Mouse (Mus musculus) 3T3-L1 (cell line): ENCODE data around the gene Tomm70a.

ENCODE experiments used
- DNase-seq: peaks from one replicate; pipeline ENCODE4 v3.0.0-alpha.2; 2015; ENCODE audit warnings: low read depth, low spot score

Gene Tomm70a

DNA sequence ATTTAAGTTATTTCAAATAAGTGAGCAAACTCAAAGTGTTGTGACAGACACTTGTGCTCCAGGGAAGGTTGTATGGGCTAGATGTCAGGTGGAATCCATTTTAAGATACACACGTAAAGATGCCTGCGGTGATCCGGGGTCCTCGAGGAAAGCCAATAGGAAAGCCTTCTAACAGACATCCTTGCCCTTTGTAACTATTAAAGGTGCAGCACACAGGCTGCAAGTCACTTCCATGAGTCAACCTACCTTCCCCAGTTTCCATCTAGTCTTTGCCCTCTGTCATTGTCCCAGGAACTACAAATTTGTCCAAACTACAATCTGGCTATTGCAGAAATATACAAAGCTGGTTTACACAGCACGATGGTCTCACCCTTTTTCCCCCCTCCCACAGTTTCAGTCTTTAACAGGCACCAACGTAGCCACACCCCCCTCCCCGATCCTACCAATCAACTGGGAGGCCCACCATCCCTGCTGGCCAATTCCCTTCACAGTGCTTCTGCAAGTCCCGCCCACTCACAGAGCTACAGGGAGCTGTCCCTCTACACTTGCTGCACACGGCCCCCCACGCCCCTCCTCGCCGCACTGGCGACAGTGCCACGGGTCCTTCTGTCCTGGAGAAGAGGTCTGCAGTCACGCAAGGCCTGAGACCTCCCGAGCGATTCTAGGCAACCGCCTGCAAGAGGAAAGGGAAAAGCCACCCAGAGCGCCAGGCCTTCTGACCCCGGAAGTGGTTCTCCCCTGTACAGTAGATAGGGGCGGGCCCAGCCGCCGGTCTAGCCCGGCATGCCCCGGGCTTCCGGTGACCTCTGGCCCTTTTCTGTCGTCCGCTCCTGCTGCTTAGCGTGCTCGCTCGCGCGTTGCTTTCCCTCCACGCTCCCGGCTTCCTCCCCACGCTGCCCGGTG is at the start of gene Tomm70a:
Gene Tomm70a (plus strand): TSS at position 791 of the 903 bp plus-strand sequence.
- DNase-seq = peak; percentile 98

DNA sequence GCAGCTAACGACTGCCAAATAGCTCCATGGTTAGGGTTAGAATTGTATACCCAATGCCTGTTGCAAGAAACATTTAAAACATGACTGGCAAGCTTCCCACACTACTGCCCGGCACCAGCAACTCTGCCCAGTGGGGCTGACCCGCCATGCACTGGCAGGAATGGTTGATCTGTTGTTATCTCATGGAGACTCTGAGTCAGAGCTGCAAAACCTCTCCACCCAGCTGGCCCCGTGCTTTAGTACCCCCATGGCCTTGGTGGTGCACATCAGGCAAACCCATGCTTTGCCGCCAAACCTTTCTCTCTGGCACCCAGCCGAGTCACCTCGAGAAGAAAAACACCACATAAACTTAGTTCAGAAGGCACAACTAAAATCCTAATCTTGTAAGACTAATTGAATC is 45.5 kb upstream of the Tomm70a start:
- no peak for DNase-seq

- DNase-seq = no peak
Observed at GRCm38 (mm10) chr16:57079577-57079976, 41.9 kb upstream of the Tomm70a start.

- DNase-seq = peak; percentile 81
Observed at GRCm38 (mm10) chr16:57092460-57092859, 29.0 kb upstream of the Tomm70a start.

DNA sequence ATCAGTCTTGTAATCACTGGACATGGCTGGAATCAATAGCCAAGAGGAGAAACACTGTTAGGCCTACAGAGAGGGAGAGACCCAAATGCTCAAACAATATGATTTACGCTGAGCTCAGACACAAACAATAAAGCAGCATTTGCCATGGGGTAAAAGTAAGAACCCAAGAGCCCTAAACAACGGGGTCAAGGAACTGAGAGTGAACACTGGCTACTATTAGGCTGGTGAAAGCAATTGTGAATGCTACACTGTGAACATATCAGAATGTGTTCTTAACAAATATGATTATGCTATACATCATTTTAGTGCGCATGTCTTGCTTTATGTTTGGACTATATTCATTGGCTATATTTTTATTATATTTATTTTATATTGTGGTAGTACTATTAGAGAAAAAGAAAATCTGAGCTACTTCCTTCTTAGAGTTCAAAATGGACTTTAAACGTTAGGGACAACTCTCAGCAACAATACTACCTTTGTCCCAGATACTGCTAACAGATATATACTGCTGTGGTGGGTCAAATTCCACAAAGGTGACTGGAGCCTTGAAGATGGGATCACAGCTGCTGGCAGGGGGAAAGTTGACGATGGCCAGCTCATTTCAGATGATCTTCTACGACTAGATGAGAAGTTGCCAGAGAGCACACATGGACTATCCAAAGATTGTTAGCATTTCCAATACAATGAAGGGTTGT is 28.4 kb upstream of the Tomm70a start:
- no peak for DNase-seq

DNA sequence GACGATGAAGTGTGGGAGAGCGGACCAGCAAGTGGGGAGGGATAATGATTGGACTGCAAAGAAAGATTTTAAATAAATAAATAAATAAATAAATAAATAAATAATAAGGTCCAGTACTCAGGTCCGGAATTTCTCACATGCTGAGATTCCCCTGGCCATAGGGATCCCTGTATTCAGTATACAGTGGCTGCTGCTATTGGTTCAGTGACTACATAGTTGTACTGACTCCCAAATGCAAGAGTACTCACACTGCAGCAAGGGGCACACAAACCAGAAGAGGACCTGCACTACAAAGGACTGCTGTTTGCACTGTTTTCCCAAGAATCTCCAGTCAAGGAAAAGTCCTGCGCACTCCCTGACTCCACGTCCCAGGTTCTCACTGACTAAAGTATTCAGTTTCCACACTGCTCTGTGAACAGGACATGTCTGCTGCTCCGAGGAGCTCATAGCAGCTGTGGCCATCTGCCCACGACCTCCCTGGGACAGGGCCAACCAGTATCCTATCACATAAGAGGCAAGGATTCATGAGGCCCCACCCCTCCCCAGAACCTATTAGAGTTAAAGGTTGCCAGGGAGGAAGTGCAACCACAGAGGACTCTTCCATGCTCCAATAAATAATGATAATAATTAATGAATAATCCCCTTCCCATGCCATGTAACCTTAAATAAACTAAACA is 22.9 kb upstream of the Tomm70a start:
- DNase-seq = no peak

- no peak for DNase-seq
Observed at GRCm38 (mm10) chr16:57099572-57100237, 21.8 kb upstream of the Tomm70a start.

DNA sequence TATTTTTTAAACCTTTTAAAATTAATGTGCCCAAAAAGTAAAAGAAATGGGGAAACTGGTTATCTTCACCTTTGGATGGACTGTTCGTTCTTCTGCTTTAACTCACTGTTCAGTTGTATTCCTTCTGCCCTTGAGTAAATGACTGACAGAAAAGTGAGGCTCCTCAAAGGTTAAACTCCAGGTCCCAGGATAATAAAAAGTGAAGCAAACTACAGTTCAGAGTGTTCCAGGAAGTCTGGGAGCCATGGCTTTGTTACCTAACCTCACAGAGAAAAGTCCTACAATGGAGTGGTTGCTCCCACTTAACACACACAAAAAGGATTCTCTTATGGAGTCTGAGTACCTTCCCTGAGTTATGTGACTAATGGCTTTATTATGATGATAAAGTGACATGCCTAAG is 20.3 kb upstream of the Tomm70a start:
- no peak for DNase-seq

- DNase-seq = no peak
Observed at GRCm38 (mm10) chr16:57106185-57106960, 15.1 kb upstream of the Tomm70a start.

- peak; percentile 62 for DNase-seq
Observed at GRCm38 (mm10) chr16:57116066-57116465, 5.4 kb upstream of the Tomm70a start.

DNA sequence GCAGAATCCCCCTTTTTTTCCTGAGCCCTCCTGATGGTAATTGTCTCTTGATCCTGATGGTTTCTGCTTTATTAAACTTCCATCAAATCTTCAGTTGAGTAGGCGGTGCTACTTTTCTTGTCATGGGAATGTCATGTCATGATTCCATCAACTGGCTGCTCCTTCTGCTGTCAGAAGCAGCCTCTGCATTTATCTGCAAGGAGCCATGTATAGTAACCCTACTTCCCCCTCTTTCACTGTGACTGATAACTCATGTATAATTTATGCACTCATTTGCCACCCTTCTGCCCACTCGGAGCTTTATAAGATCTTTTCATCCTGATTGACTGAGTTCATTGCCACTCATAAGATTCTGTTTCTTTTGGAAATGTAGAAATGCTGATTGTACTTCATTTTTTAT is 3.9 kb upstream of the Tomm70a start:
- DNase-seq = no peak

- DNase-seq = peak; percentile 44
Observed at GRCm38 (mm10) chr16:57121816-57122415, 413 bp downstream of the Tomm70a start.

DNA sequence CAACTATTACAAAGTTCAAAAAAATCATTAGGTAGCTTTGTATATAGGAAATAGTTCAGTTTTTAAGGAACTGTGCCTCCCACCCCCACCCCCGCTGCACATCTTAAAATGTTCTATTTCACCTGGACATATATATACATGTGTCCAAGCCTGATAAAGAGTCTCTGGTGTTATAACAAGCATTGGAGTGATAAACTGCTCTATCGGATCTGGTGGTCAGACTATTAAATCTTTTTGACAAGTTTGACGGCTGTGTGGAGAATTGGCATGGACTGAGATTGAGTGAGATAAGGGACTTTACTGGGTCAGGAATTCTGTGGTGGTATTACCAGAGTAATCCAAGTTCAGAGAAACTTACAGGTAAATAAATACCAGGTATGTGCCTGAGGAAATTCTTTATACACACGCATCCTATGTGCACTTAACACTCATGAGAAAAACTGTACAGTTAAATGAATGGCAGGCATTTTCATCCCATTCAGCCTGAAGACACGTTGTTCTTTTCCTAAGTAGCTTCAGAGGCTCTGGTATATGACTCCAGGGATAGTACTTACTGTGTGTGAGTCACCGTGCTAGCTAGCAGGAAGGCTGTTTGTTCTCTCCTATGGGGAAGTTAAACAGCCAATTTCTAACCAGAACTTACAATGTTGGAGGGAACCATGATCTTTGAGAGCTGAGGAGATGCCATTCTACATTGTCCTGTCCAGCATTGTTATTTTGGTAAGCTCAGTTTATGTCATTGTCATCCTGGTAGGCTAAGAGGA is 1.4 kb downstream of the Tomm70a start:
- DNase-seq = peak; percentile 71

GRCm38 (mm10) chr16:57126268-57126667 is 4.8 kb downstream of the Tomm70a start:
- peak; percentile 52 for DNase-seq

GRCm38 (mm10) chr16:57127825-57128224 is 6.3 kb downstream of the Tomm70a start:
- no peak for DNase-seq

DNA sequence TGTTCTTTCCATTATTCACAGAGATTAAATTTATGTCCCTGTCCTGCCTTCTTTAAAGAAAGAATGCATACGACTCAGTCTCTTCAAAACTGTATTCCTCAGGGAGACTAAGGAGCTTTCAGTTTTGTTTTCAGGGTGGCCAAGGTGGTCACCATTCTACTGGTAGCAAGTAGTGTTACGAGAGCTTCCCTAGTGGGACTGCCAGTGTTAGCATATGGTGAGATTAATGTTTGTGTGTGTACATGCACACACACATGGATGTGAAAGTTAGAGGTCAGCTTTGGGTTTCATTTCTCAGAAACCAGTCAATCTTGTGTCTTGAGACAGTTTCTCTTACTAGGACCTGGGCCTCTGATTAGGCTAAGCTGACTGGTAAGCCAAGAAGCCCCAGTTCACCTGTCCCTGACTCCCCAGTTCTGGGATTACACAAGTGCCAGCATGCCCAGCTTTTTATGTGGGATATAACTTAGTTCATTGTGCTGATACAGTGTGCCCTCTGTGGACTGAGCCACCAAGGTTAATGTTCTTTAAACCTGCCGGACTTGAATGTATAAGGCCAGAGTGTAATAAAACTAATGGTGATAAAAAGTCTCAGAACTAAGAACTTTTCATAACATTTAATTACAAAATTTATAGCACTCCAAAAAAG is 9.4 kb downstream of the Tomm70a start:
- peak; percentile 41 for DNase-seq

DNA sequence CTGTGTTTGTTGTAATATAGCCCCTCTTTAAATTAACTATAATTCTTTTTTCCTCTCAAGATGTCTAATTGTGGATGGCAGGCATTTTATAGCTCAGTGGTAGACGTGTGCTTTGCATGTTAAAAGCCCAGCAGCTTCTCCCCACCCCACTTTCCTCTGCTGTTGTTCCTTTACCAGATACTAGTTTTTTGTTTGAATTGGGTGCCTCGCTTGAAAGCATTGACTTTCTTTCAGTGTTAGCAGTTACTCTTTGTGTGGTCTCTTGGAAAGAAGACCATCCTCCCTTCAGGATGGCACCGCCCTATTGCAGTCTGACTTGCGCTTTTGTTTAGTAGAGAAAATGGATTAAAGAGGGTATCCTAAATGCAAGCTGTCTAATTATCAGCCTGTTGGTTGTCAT is 10.0 kb downstream of the Tomm70a start:
- no peak for DNase-seq

- DNase-seq = no peak
Observed at GRCm38 (mm10) chr16:57132326-57132725, 10.8 kb downstream of the Tomm70a start.

- no peak for DNase-seq
Observed at GRCm38 (mm10) chr16:57133611-57134010, 12.1 kb downstream of the Tomm70a start.
